Mouse (Mus musculus) neutrophil, adult 5-6 weeks (primary cell): Measurements from ENCODE around the gene Cabcoco1. TPM values are rescaled to one million over a fixed set of nuclear protein-coding genes. Genes with fewer than 3 reads are reported as not detected.

Source experiments
- ATAC-seq: fragments of 151-379, 151-347 bp; 2 replicates; pipeline ENCODE4 v1.8.0; 2017; ENCODE audit warnings: mild to moderate bottlenecking, moderate TSS enrichment; ENCODE audit not compliant: insufficient number of reproducible peaks, poor library complexity, low FRiP score, severe bottlenecking; ENCODE audit errors: extremely low read depth
- total RNA-seq: library from RNA; stranded (forward); fragments of 200-1000 nt; gene quantifications from 2 replicates; pipeline ENCODE4 v1.2.3, GENCODE M21; 2017

Gene Cabcoco1
- total RNA-seq, 1 experiment from 2014 or later, result 0.70 TPM

- ATAC-seq, result no peak
Observed at GRCm38 (mm10) chr10:68444361-68445114, 97.2 kb downstream of the Cabcoco1 start.

GRCm38 (mm10) chr10:68443132-68443531 lies 98.6 kb downstream of the Cabcoco1 start:
- ATAC-seq, result peak; percentile 48; the same call in 1 of the 2 replicates

GRCm38 (mm10) chr10:68442713-68443112 lies 99.0 kb downstream of the Cabcoco1 start:
- ATAC-seq, result peak; percentile 51; the same call in 1 of the 2 replicates

- ATAC-seq, result no peak
Observed at GRCm38 (mm10) chr10:68441931-68442662, 99.6 kb downstream of the Cabcoco1 start.

GRCm38 (mm10) chr10:68440515-68440914 lies 101.2 kb downstream of the Cabcoco1 start:
- ATAC-seq, result no peak

GRCm38 (mm10) chr10:68435754-68436153 lies 105.9 kb downstream of the Cabcoco1 start:
- no peak for ATAC-seq

- no peak for ATAC-seq
Observed at GRCm38 (mm10) chr10:68435001-68435560, 106.6 kb downstream of the Cabcoco1 start.

GRCm38 (mm10) chr10:68434045-68434639 lies 107.6 kb downstream of the Cabcoco1 start:
- ATAC-seq, result no peak

GRCm38 (mm10) chr10:68431346-68431745 lies 110.3 kb downstream of the Cabcoco1 start:
- ATAC-seq, result no peak

GRCm38 (mm10) chr10:68430929-68431328 lies 110.8 kb downstream of the Cabcoco1 start:
- no peak for ATAC-seq

GRCm38 (mm10) chr10:68420393-68420920 lies 121.2 kb downstream of the Cabcoco1 start:
- no peak for ATAC-seq

GRCm38 (mm10) chr10:68419893-68420292 lies 121.8 kb downstream of the Cabcoco1 start:
- ATAC-seq, result no peak

- no peak for ATAC-seq
Observed at GRCm38 (mm10) chr10:68417074-68417790, 124.5 kb downstream of the Cabcoco1 start.

- no peak for ATAC-seq
Observed at GRCm38 (mm10) chr10:68405936-68406335, 135.8 kb downstream of the Cabcoco1 start.

- no peak for ATAC-seq
Observed at GRCm38 (mm10) chr10:68396786-68397185, 144.9 kb downstream of the Cabcoco1 start.

GRCm38 (mm10) chr10:68396083-68396482 lies 145.6 kb downstream of the Cabcoco1 start:
- ATAC-seq, result no peak

GRCm38 (mm10) chr10:68391640-68392039 lies 150.1 kb downstream of the Cabcoco1 start:
- ATAC-seq, result no peak

- ATAC-seq, result no peak
Observed at GRCm38 (mm10) chr10:68388802-68389201, 152.9 kb downstream of the Cabcoco1 start.

GRCm38 (mm10) chr10:68388138-68388537 lies 153.6 kb downstream of the Cabcoco1 start:
- no peak for ATAC-seq
